Mouse (Mus musculus) frontal cortex, postnatal 25 days (tissue): Measurements from ENCODE around the gene Jup.

Source experiments
- DNase-seq, 2 experiments: peaks; one replicate each; pipeline ENCODE4 v3.0.0; 2022; ENCODE audit warnings: low spot score in 2 of 2

Jup gene

DNA sequence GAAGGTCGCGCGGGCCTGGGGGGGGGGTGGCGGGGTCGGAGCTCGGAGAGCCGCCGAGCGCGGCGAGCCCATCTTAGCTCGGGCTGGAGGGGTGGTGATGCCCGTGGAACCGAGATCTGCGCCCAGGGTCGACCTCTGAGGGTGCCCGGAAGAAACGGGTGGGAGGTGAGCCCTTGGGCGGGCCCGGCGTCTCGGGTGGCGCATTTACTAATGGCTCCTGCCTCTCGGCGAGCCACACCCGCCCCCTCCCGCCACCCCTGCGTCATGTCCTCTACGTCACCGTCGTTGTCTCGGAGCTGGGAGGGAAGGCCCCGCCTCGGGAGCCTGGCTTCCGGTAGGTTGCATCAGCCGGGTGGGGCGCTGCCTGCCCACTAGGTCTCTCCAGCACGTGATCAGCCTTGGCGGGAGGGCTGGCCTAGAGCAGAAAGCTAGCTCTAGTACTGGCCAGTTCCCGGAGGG, 77.4 kb downstream of the Jup start:
- DNase-seq, result peak; percentile 77 to 90

GRCm38 (mm10) chr11:100319492-100320171, 77.9 kb downstream of the Jup start, which contains the start of gene Eif1:
Eif1 (plus strand) TSS chr11:100319885.
- DNase-seq, result peak; percentile 98 to 99
